Mouse (Mus musculus): ENCODE results near the gene Dpm3. TPM values are rescaled to one million over a fixed set of nuclear protein-coding genes. Genes with fewer than 3 reads are reported as not detected.

Gene Dpm3
- polyA plus RNA-seq, 1 experiment from 2014 or later, result 72.2 TPM

DNA sequence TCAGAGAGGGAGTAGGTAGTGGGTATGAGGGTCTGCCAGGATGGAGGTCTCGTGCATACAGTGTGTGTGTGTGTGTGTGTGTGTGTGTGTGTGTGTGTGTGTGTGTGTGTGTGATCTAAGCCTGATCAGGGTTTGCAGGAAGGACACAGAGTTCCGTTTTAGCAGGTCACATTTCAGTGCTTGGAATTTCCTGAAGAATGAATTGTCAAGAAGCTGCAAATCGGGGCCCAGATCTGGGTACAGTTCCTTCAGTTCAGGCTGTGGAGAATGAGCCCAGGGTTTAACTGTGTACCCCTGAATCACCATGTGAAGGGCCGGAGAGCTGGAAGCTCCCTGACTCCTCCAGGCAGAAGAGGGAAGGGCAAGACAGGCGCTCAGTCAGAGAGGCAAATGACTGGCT is 28.1 kb downstream of the Dpm3 start:
- Histone ChIP-seq H3K4me1 (peaks cover 6% of the 10 kb centered on the region; the same call in 1 of the 2 replicates), H3K4me3 (no peak overlapping the region), H3K4me2 (replicated peaks) (no peak overlapping the region), H3K36me3 (no peaks in the 10 kb centered on the region), H3K9ac (replicated peaks) (no peak overlapping the region), H3K27ac (replicated peaks) (no peak overlapping the region), H3K27me3 (peaks cover 14% of the 10 kb centered on the region; the same call in 1 of the 2 replicates), H3K9me3 (no peaks in the 10 kb centered on the region)
- WGBS, result 67% methylated on average over 5 of the region's 5 CpGs
- ATAC-seq (ENCODE audit: low FRiP score, low read depth), result no peak

DNA sequence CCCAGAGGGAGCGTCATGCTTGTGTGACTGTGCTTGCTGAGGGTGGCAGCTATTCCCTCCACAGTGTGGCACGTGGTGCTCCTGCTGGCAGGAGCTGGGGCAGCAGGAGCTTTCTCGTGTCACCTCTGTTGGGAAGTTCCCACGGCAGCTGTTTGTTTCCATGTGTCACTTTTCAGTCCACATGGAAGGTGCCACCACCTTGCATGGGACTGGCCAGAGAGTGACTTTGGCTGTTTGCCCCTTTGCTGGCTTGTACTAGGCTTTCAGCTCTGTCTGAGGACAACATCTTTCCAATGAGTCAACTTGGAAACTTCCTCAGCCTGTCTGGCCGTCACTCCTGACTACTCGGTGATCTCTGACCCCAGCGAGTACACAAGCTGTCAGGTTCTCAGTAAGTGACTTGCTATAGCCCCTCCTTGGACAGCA is 29.4 kb downstream of the Dpm3 start:
- Histone ChIP-seq H3K4me3 (no peak overlapping the region), H3K9ac (replicated peaks) (no peak overlapping the region), H3K4me1 (0 out of 2 replicates have a peak, but pooled peaks cover 4% of the 10 kb centered on the region), H3K36me3 (no peaks in the 10 kb centered on the region), H3K9me3 (no peaks in the 10 kb centered on the region), H3K27me3 (0 out of 2 replicates have a peak, but pooled peaks cover 7% of the 10 kb centered on the region), H3K4me2 (replicated peaks) (no peak overlapping the region), H3K27ac (replicated peaks) (no peak overlapping the region)
- no peak for ATAC-seq (ENCODE audit: low FRiP score, low read depth)
- WGBS, result 60% methylated on average over 7 of the region's 7 CpGs

DNA sequence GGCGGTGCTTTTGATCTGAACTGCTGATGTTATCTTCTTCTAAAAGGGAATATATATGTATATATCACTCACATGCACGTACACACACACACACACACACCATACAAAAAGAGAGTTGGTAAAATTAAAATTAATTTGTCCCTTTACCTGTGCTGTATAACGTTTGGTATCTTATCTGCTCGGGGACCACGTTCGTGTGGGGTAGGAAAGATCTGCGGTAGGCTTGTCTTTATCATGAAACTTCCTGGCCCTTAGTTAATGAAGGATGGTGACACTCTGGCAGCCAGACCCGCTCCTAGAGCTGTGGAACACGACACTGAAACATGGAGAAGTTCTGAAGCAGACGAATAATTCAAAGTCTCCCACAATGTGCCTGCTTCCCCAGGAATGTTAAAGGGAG is 32.7 kb downstream of the Dpm3 start:
- no peaks in the 10 kb centered on the region; the same call in 1 of the 2 replicates for H3K27me3 ChIP-seq
- H3K27ac ChIP-seq (replicated peaks), result no peak overlapping the region
- no peaks in the 10 kb centered on the region for H3K9me3 ChIP-seq
- H3K4me3 ChIP-seq, result no peak overlapping the region
- no peaks in the 10 kb centered on the region for H3K4me1 ChIP-seq
- no peak overlapping the region for H3K4me2 ChIP-seq (replicated peaks)
- H3K9ac ChIP-seq (replicated peaks), result no peak overlapping the region
- 85% methylated on average over 10 of the region's 10 CpGs for WGBS
- ATAC-seq (ENCODE audit: low FRiP score, low read depth), result no peak
- H3K36me3 ChIP-seq, result no peaks in the 10 kb centered on the region

DNA sequence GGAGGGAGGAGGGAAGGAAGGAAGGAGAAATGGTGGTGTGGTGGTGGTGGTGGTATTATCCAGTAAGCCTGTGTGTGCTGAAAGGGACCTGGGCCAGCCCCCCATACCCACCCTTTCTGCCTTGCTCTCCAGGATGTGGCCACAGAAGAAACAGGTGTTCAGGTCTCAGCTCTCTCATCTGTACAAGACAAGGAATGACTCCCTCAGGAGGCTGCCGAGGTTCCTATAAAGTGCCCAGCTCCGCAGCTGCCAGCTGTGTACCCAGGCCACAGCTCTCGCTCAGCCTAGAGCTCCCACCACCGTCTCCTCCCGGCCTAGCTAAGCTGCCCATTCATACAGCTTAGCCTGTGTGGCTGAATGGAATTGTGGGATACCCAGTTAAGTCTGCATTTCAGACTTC is 33.1 kb downstream of the Dpm3 start:
- H3K4me1 ChIP-seq, result no peaks in the 10 kb centered on the region
- no peak overlapping the region for H3K4me3 ChIP-seq
- no peak overlapping the region for H3K9ac ChIP-seq (replicated peaks)
- H3K36me3 ChIP-seq, result no peaks in the 10 kb centered on the region
- 47% methylated on average over 5 of the region's 5 CpGs for WGBS
- no peaks in the 10 kb centered on the region for H3K9me3 ChIP-seq
- ATAC-seq (ENCODE audit: low FRiP score, low read depth), result no peak
- no peak overlapping the region for H3K4me2 ChIP-seq (replicated peaks)
- H3K27ac ChIP-seq (replicated peaks), result no peak overlapping the region
- H3K27me3 ChIP-seq, result no peaks in the 10 kb centered on the region; the same call in 1 of the 2 replicates

DNA sequence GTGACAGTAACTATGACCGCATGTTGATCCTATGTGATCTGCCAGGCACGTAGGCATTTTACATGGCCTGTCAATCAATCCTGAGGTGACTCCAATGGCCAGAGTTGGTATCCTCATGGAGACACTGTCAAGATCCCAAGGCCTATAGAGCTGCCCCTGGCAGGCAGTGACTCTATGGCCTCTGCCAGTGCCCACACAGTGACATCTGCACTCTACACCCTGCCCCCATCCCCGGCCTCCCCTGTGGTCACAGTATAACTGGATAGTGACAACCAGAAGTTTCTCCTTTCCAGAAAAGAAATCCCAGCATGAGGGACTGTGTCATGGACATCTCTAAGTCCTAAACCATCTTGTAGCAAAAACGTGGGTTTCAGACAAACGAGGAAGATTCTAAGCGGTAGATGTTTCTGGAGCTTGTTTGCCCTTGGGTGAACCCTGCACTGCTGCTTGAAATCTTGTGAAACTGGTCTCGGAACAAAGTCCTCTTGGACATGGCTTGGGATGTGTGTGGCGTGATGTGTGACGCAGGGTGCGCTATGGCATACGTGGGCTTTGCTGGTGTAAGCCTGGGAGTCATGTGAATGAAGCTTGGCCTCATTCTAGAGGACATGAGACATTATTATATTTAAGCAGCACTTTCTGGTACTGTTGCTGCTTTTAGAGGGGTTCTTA is 34.2 kb downstream of the Dpm3 start:
- Histone ChIP-seq H3K4me3 (no peak overlapping the region), H3K4me1 (no peaks in the 10 kb centered on the region), H3K36me3 (no peaks in the 10 kb centered on the region), H3K9me3 (no peaks in the 10 kb centered on the region), H3K4me2 (replicated peaks) (no peak overlapping the region), H3K27me3 (peaks cover 5% of the 10 kb centered on the region), H3K9ac (replicated peaks) (no peak overlapping the region), H3K27ac (replicated peaks) (no peak overlapping the region)
- ATAC-seq (ENCODE audit: low FRiP score, low read depth), result no peak
- WGBS, result 92% methylated on average over 11 of the region's 11 CpGs

DNA sequence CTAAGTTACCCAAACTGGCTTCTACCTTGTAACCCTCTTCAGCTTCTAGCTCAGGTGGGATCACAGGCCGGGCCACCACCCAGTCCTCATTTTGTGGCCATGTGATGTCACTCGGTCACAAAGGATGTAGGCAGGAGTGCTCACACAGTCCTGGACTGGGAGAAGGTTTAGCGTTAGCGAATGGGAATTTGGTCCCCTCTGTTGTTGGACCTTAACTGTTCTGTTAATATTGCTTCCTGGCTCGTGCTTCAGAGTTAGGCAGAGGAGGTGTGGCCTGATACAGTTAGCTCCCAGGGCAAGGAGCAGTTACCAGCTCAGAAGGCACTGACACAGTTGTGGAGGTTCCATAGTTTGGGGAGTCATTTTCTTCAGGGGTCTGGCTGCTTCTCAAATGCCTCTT is 35.0 kb downstream of the Dpm3 start:
- ATAC-seq (ENCODE audit: low FRiP score, low read depth), result no peak
- Histone ChIP-seq H3K4me3 (no peak overlapping the region), H3K9ac (replicated peaks) (no peak overlapping the region), H3K27ac (replicated peaks) (no peak overlapping the region), H3K9me3 (no peaks in the 10 kb centered on the region), H3K4me2 (replicated peaks) (no peak overlapping the region), H3K27me3 (peaks cover 10% of the 10 kb centered on the region), H3K4me1 (no peaks in the 10 kb centered on the region), H3K36me3 (no peaks in the 10 kb centered on the region)
- 81% methylated on average over 5 of the region's 5 CpGs for WGBS

DNA sequence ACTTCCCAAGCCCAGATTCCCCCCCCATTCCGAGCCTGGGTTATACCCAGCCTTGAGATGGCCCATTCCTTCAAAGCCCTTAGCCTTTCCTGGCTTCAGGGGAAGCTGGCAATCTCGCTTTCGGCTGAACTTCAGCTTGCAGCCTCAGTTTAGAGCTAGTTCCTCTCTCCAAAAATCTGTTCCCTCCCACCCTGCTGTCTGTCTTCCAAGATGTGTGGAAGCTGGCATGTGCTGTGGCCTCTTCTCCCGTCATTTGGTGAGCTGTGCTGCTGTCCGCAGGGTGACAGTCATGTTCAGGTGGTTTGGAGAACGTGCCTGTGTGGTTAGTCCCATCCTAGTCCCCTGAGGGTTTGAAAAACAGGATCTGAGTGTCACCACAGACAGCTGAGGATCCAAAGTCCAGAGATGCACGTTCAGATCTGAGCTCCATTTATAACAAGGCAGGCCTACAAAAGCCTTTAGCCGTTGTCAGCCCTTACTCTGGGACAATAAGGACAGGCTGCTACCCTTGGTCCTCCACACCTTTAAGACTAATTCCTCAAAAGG is 36.6 kb downstream of the Dpm3 start:
- peaks cover 20% of the 10 kb centered on the region for H3K27me3 ChIP-seq
- no peak overlapping the region for H3K9ac ChIP-seq (replicated peaks)
- ATAC-seq (ENCODE audit: low FRiP score, low read depth), result no peak
- 87% methylated on average over 8 of the region's 8 CpGs for WGBS
- no peak overlapping the region for H3K27ac ChIP-seq (replicated peaks)
- no peak overlapping the region for H3K4me2 ChIP-seq (replicated peaks)
- no peaks in the 10 kb centered on the region for H3K36me3 ChIP-seq
- peaks cover 7% of the 10 kb centered on the region; the same call in 1 of the 2 replicates for H3K4me1 ChIP-seq
- no peak overlapping the region for H3K4me3 ChIP-seq
- H3K9me3 ChIP-seq, result no peaks in the 10 kb centered on the region

DNA sequence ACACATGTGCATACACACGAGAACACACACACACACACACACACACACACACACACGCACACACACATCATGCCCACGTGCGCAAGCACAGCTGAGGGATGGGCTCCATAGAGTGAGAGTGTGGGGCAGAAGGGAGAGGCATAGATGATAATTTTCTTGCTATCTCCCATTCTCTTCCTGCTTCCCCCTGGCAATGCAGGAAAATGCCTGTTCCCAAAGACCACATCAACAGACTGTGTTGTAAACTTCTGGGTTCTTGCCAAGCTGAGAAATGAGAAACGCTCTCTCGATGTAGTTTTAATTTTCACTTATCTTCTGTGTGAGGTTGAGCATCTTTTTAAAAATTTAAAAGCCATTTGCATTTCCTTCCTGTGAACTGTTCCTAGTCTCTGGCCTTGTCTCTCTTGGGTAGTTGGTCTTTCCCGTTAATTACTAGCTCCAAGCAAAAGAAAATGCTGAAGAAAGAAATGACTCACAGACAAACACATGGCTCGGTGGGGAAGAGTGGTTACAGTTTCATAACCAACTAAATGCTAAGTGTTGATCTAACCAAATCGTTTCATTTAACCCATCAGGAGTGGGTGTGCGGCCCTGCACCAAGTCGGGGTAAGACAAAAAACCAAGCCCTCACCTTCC is 37.7 kb downstream of the Dpm3 start:
- Histone ChIP-seq H3K27me3 (peaks cover 20% of the 10 kb centered on the region), H3K4me3 (no peak overlapping the region), H3K27ac (replicated peaks) (no peak overlapping the region), H3K9ac (replicated peaks) (no peak overlapping the region), H3K9me3 (no peaks in the 10 kb centered on the region), H3K4me1 (peaks cover 7% of the 10 kb centered on the region; the same call in 1 of the 2 replicates), H3K36me3 (no peaks in the 10 kb centered on the region), H3K4me2 (replicated peaks) (no peak overlapping the region)
- WGBS, result 86% methylated on average over 11 of the region's 11 CpGs
- no peak for ATAC-seq (ENCODE audit: low FRiP score, low read depth)

DNA sequence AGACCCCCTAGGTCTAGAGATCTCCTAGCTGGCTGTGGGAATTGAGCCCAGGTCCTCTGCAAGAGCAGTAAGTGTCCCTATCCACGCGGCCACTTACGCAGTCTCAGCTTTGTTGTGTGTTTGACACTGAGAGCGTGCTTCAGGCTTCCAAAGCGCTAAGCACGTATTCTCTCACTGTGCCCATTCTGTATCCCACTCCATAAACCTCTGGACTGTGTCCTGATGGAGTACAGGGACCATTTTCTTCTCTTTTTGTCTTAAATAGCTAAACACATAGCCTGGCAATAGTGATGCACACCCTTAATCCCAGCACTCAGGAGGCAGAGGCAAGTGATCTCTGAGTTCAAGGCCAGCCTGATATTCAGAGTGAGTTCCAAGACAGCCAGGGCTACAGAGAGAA is 39.8 kb downstream of the Dpm3 start:
- Histone ChIP-seq H3K4me2 (replicated peaks) (no peak overlapping the region), H3K9me3 (no peaks in the 10 kb centered on the region), H3K4me3 (no peak overlapping the region), H3K27ac (replicated peaks) (no peak overlapping the region), H3K9ac (replicated peaks) (no peak overlapping the region), H3K36me3 (no peaks in the 10 kb centered on the region), H3K27me3 (peaks cover 20% of the 10 kb centered on the region), H3K4me1 (peaks cover 7% of the 10 kb centered on the region; the same call in 1 of the 2 replicates)
- no peak for ATAC-seq (ENCODE audit: low FRiP score, low read depth)
- WGBS, result 80% methylated on average over 6 of the region's 6 CpGs

DNA sequence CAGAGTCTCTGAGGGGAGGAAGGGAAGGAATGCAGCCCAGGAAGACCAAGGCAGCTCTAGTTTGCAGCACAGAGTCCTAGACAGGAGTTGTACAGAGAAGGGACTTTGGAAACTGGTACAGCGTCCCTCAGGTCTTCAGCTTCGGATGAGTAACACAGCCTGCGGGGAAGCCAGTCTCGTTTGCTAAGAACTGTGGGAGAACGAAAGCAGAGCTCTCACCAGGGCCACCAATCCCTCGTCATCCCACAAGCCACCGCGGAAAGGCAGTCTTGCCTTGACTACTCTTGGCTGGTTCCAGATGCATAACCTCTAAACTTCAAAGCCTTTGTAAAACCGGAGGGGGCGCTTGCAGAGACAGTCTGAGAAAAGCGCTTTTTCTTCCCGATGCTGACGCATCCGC is 40.3 kb downstream of the Dpm3 start:
- H3K27me3 ChIP-seq, result peaks cover 20% of the 10 kb centered on the region
- 3% methylated on average over 14 of the region's 14 CpGs for WGBS
- no peak overlapping the region for H3K27ac ChIP-seq (replicated peaks)
- H3K4me1 ChIP-seq, result peaks cover 7% of the 10 kb centered on the region; the same call in 1 of the 2 replicates
- no peak for ATAC-seq (ENCODE audit: low FRiP score, low read depth)
- H3K36me3 ChIP-seq, result no peaks in the 10 kb centered on the region
- H3K9me3 ChIP-seq, result no peaks in the 10 kb centered on the region
- H3K4me3 ChIP-seq, result peak overlapping the region; percentile 21; the same call in 1 of the 2 replicates
- H3K4me2 ChIP-seq (replicated peaks), result peak overlapping the region; percentile 42
- H3K9ac ChIP-seq (replicated peaks), result 0 out of 2 replicates have a peak overlapping the region, but pooled peaks have one; percentile 2

DNA sequence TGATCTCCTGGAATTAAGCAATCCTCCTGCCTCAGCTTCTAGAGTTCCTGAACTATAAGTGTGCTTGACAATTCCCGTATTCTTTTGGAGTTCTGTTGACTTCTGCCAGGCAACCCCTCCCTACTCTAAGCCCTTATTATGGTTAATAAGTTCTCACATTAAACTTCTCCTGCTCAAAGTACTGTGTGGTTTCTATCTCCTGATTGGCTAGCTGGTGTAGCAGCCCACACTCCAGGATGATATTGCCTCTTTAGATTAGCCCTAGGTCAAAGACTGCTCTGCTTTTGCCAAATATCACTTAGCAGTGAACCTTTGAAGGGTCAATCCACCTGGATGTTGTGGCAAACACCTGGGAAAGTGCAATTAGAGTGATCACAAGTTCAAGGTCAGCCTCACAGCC is 40.9 kb downstream of the Dpm3 start:
- no peaks in the 10 kb centered on the region for H3K36me3 ChIP-seq
- no peak for ATAC-seq (ENCODE audit: low FRiP score, low read depth)
- H3K27me3 ChIP-seq, result peaks cover 20% of the 10 kb centered on the region
- H3K9me3 ChIP-seq, result no peaks in the 10 kb centered on the region
- peaks cover 7% of the 10 kb centered on the region; the same call in 1 of the 2 replicates for H3K4me1 ChIP-seq
- WGBS, result 57% methylated on average over 1 of the region's 1 CpGs
- no peak overlapping the region for H3K27ac ChIP-seq (replicated peaks)
- 0 out of 2 replicates have a peak overlapping the region, but pooled peaks have one; percentile 2 for H3K9ac ChIP-seq (replicated peaks)
- H3K4me3 ChIP-seq, result no peak overlapping the region
- H3K4me2 ChIP-seq (replicated peaks), result peak overlapping the region; percentile 42

DNA sequence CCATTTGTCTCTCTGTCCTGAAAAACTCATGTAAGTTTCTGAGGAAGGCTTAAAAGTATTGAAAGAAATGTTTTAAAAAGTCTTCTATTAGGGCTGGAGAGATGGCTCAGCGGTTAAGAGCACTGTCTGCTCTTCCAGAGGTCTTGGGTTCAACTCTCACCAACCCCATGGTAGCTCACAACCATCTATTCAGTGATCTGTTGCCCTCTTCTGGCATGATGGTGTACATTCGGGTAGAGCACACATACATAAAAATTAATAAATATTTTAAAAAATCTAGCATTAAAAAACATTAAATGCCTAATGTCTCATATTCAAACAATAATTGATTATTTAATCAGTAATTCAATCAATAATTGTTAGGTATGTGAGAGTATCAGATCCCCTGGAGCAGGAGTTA is 41.4 kb downstream of the Dpm3 start:
- WGBS, result 66% methylated on average over 2 of the region's 2 CpGs
- no peak overlapping the region for H3K4me2 ChIP-seq (replicated peaks)
- H3K36me3 ChIP-seq, result no peaks in the 10 kb centered on the region
- ATAC-seq (ENCODE audit: low FRiP score, low read depth), result no peak
- H3K9me3 ChIP-seq, result no peaks in the 10 kb centered on the region
- H3K9ac ChIP-seq (replicated peaks), result no peak overlapping the region
- no peak overlapping the region for H3K4me3 ChIP-seq
- peaks cover 7% of the 10 kb centered on the region; the same call in 1 of the 2 replicates for H3K4me1 ChIP-seq
- H3K27me3 ChIP-seq, result peaks cover 20% of the 10 kb centered on the region
- no peak overlapping the region for H3K27ac ChIP-seq (replicated peaks)

All from midbrain, embryonic 12.5 days (tissue).